Mouse (Mus musculus) spleen, postnatal 4 days (tissue): Measurements from ENCODE around the gene Kdm2a.

Experiments
- DNase-seq, 2 experiments: peaks; one replicate each; pipeline ENCODE4 v3.0.0; 2022; ENCODE audit warnings: low spot score in 2 of 2

Kdm2a gene

GRCm38 (mm10) chr19:4299574-4300270 is 98.4 kb downstream of the Kdm2a start:
- DNase-seq = peak; percentile 42 to 67

DNA sequence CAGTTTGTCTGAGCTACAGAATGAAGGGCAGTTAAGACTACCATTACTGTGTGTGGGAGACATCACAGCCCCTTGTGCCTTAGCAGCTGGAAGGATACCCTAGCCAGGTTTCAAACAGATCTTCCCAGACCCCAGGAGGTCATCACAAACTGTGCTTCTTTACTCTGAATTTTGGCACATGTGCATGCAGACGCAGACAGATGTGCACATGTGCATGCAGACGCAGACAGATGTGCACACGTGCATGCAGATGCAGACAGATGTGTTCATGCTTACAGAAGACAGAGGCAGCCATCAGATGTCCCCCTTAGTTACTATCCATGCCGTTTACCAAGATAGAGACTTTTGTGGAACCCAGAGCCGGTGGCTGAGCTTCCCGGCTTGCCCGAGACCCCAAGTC is 99.0 kb downstream of the Kdm2a start:
- DNase-seq = peak in 1 of 2 experiments; percentile 53

DNA sequence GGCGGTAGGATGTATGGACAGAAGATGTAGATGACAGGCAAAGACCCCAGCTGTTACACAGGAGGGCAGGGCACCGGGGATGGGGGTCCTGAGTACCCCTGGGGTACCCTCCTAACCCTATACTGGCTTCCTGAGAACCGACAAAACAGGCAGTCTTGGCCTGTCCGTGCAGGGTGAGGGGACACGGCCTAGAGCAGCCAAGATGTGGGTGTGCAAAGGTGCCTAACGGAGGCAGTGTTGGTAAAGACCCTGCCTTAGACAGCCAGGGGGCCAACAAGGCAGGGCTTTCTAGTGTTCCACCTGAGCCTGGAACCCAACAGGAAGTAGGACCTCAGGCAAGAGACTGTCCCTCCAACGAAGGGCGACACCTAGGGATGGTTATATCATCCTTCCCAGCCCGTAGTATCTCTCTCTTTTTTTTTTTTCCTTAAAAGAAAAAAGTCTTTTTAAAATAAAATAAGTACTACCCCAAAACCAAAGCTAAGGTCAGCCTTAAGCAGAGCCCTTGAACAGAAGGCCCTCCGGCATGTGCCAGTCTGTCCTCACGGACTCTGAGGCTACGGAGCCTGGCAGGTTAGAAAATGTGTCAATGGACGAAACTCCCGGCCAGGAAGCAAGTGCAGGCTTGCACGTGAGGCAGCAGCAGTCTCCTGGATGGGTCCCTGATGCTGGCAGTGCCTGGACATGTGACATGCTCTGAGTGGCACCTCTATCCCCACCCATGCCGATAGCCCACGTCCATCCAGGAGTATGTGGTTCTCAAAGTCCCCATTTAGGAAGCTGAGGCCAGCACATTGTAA is 99.6 kb downstream of the Kdm2a start:
- DNase-seq = peak in 1 of 2 experiments; percentile 67

DNA sequence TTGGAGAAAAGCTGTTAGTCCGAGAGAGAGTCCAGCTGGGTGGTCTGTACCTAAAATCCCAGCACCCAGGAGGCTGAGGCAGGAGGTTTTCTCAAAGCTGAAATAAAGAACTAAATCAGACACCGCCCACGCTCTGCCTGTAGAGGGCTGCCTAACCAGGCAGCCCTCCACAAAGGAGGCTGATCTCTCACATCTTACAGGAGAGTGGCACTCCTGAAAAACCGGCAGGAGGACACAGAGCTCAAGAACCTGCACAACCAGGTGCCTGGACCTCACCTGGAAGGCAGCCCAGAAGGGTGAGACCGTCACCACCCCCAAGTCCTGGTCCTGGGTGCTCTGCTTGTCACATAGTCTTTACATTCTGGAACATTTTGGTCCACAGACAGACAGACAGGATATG is 100.2 kb downstream of the Kdm2a start:
- peak in 1 of 2 experiments; percentile 61 for DNase-seq

DNA sequence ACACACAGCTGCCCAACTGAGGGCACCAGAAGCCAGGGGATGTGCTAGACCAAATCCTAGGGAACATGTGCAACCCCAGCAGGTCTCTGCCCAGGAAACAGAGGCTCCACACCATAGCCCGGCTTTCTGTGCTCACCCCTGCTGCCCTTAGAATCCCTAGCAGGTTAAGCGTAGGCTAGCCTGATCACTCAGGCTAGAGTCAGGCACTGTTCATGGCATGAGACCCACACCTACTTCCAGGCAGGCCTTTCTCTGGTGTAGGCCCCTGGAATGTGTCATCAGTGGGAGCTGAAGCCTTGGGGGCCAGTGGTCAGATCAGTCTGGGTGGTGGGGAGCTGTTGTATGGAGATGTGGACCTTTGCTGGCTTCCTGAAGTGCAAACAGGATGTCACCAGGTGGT is 101.5 kb downstream of the Kdm2a start:
- DNase-seq = peak; percentile 12 to 63

- DNase-seq = no peak
Observed at GRCm38 (mm10) chr19:4295391-4295790, 102.7 kb downstream of the Kdm2a start.

- peak; percentile 79 to 85 for DNase-seq
Observed at GRCm38 (mm10) chr19:4294381-4295097, 103.5 kb downstream of the Kdm2a start.

GRCm38 (mm10) chr19:4291161-4291560 is 106.9 kb downstream of the Kdm2a start:
- DNase-seq = no peak

DNA sequence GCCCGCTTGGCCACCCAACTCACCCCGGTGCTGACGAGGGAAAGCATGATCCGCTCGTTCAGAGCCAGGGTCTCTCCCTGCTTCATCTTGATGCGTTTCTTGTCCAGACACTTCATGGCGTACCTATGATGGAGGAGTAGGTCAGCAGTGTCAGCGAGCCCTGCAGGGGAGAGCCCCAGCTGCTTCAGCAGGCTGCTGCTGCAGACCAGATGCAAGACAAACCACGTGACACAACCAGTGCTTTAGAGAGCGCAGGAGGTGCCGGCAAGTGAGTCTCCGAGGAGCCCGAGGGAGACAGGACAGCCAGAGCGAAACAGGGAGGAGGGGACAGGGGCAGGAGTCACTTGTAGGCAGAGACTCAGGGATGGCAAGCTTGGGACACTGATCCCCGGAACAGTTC is 107.3 kb downstream of the Kdm2a start:
- DNase-seq = no peak

- DNase-seq = no peak
Observed at GRCm38 (mm10) chr19:4283653-4284052, 114.4 kb downstream of the Kdm2a start.

- peak; percentile 90 to 96 for DNase-seq
Observed at GRCm38 (mm10) chr19:4282898-4283553, 115.1 kb downstream of the Kdm2a start, which contains the start of gene Ankrd13d. Ankrd13d (minus strand) TSS chr19:4283137.

- no peak for DNase-seq
Observed at GRCm38 (mm10) chr19:4280425-4280824, 117.7 kb downstream of the Kdm2a start.

DNA sequence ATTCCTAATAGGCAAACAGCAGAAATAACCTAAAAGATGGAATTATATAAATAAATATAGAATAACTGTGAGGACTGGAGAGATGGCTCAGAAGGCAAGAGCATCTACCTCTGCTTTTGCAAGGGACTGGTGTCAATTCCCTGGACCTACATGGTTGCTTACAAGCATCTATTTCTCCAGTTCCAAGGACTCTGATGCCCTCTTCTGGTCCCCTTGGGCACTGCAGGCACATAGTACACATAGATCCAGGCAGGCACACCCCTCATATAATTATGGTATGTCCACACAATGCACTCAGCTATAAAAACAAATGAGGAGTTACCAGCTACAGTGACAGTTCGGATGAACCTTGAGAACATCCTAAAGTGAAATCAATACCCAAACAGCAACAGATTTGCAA is 118.6 kb downstream of the Kdm2a start:
- no peak for DNase-seq

DNA sequence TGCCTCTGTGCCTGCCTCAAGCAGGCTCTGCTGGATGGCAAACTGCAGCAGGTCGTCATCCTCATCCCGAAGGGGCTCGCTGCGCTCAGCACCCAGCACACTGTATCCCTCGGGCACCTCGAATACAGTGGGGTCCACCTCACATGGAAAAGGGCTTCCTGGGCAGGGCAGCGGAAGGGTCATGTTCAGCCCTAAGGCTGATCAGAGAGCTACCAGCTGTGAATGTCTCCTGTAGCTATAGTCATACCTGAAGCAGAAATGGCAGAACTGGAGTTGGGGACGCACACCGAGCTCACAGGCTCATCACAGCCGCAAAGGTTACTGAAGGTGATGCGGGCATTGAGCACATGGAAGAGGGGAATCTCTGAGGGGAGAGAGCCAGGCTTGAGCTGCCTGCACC is 127.1 kb downstream of the Kdm2a start:
- DNase-seq = peak in 1 of 2 experiments; percentile 56

- peak in 1 of 2 experiments; percentile 11 for DNase-seq
Observed at GRCm38 (mm10) chr19:4270187-4270586, 127.9 kb downstream of the Kdm2a start.

DNA sequence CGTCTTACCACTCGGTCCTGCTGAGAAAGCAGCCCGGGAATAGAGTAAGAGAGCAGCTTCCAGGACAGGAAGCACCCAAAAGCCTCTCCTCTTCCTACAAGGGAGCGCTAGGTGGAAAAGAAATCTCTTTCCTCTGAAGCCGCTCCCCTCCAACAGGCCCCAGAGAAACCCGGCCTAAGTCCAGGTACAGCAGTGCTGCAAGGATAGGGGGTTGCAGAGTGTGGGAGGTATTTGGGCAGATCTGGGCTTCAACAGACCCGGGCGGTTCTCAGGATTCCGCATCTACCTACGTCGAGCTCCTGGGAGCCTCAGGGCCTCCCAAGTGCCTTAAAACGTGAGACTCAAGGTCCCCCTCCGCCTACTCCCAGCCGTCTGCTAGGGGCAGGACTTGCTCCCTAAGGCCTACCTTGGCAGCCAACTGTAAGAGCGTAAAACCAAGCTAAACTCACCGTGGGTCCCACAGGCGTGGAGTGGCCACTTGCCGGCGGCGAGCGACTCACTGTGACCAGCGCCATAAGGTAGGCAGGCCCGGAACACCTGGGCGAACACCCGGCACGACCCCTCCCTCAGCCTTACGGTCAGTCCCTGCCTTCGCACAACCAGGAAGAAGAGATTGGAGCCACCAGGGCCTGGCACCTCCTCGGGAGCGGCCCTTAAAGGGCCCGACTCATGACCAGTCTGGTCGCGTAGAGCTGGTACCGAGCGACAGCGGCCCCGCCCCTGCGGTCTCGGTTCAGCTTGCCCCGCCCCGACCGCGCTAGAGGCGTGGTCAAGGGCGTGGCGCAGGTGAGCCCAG is 129.3 kb downstream of the Kdm2a start, which contains the start of gene Ssh3:
TSS of gene Ssh3 (minus strand) at position 615 of the 796 bp plus-strand sequence.
- peak; percentile 64 to 81 for DNase-seq

DNA sequence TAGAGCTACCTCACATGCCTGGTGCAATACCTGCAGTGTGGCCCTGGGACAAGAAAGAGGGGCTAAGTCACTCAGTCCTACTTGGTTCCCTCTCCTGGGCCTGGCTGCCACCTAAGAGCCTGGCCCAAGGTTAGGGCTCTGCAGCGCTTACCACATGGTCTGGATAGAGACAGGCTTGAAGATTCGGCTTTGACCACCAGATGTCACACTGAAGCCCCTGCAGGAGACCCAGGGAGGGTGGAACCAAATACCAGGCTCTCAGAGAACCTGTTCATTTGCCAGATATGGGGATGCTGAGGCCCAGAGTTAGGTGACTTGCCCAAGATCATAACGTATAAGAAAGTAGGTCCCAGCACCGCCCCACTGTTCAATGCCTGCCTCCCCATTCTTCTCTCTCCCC is 132.1 kb downstream of the Kdm2a start:
- DNase-seq = peak in 1 of 2 experiments; percentile 16
